Mouse (Mus musculus) T-cell, adult 2 months (primary cell): ENCODE data around the gene Srr.

Experiments used
- DNase-seq: peaks from one replicate; pipeline ENCODE4 v3.0.0; 2022; ENCODE audit warnings: low spot score

Srr gene

GRCm38 (mm10) chr11:74863471-74863870 is 62.3 kb downstream of the Srr start:
- DNase-seq = no peak

- no peak for DNase-seq
These were observed 63.6 kb downstream of the Srr start for GRCm38 (mm10) chr11:74862129-74862528.

- DNase-seq = no peak
These were observed 68.0 kb downstream of the Srr start for GRCm38 (mm10) chr11:74857756-74858155.
